Mouse (Mus musculus) telencephalon, adult 2 months (tissue): ENCODE results near the gene Usf3.

ENCODE experiments used
- DNase-seq: peaks from one replicate; pipeline ENCODE4 v3.0.0-alpha.2; 2011; ENCODE audit warnings: low read depth, low spot score

Usf3 gene

GRCm38 (mm10) chr16:44173966-44174530 lies 1.0 kb downstream of the Usf3 start:
- DNase-seq, result no peak

- DNase-seq, result no peak
Observed at GRCm38 (mm10) chr16:44175001-44175400, 2.0 kb downstream of the Usf3 start.

GRCm38 (mm10) chr16:44176511-44176910 lies 3.5 kb downstream of the Usf3 start:
- DNase-seq, result no peak

GRCm38 (mm10) chr16:44178555-44178954 lies 5.5 kb downstream of the Usf3 start:
- DNase-seq, result no peak

- no peak for DNase-seq
Observed at GRCm38 (mm10) chr16:44182597-44182996, 9.6 kb downstream of the Usf3 start.

- no peak for DNase-seq
Observed at GRCm38 (mm10) chr16:44184769-44185168, 11.7 kb downstream of the Usf3 start.

- no peak for DNase-seq
Observed at GRCm38 (mm10) chr16:44187172-44187571, 14.1 kb downstream of the Usf3 start.

- DNase-seq, result no peak
Observed at GRCm38 (mm10) chr16:44188766-44189165, 15.7 kb downstream of the Usf3 start.

- no peak for DNase-seq
Observed at GRCm38 (mm10) chr16:44190032-44190431, 17.0 kb downstream of the Usf3 start.

- DNase-seq, result no peak
Observed at GRCm38 (mm10) chr16:44190968-44191367, 17.9 kb downstream of the Usf3 start.

- DNase-seq, result no peak
Observed at GRCm38 (mm10) chr16:44199066-44199703, 26.1 kb downstream of the Usf3 start.

GRCm38 (mm10) chr16:44200146-44200545 lies 27.1 kb downstream of the Usf3 start:
- no peak for DNase-seq

GRCm38 (mm10) chr16:44204331-44204730 lies 31.3 kb downstream of the Usf3 start:
- no peak for DNase-seq

GRCm38 (mm10) chr16:44205973-44206372 lies 32.9 kb downstream of the Usf3 start:
- no peak for DNase-seq

- no peak for DNase-seq
Observed at GRCm38 (mm10) chr16:44210156-44211053, 37.4 kb downstream of the Usf3 start.

- no peak for DNase-seq
Observed at GRCm38 (mm10) chr16:44211054-44211414, 38.0 kb downstream of the Usf3 start.

- no peak for DNase-seq
Observed at GRCm38 (mm10) chr16:44212703-44213102, 39.7 kb downstream of the Usf3 start.

GRCm38 (mm10) chr16:44215513-44215912 lies 42.5 kb downstream of the Usf3 start:
- no peak for DNase-seq

- no peak for DNase-seq
Observed at GRCm38 (mm10) chr16:44216417-44216816, 43.4 kb downstream of the Usf3 start.

GRCm38 (mm10) chr16:44221463-44221862 lies 48.4 kb downstream of the Usf3 start:
- DNase-seq, result no peak

- DNase-seq, result peak; percentile 67
Observed at GRCm38 (mm10) chr16:44226706-44227291, 53.8 kb downstream of the Usf3 start.

GRCm38 (mm10) chr16:44233019-44233418 lies 60.0 kb downstream of the Usf3 start:
- no peak for DNase-seq
